Mouse (Mus musculus): ENCODE measurements around the gene Osbpl10. TPM values are rescaled to one million over a fixed set of nuclear protein-coding genes. Genes with fewer than 3 reads are reported as not detected.

The Osbpl10 gene
- 1.4 and 1.5 TPM in 2 replicates for polyA plus RNA-seq (2015; fragmentation: Nextera tagmentation; extraction: Ambion mirVana)

DNA sequence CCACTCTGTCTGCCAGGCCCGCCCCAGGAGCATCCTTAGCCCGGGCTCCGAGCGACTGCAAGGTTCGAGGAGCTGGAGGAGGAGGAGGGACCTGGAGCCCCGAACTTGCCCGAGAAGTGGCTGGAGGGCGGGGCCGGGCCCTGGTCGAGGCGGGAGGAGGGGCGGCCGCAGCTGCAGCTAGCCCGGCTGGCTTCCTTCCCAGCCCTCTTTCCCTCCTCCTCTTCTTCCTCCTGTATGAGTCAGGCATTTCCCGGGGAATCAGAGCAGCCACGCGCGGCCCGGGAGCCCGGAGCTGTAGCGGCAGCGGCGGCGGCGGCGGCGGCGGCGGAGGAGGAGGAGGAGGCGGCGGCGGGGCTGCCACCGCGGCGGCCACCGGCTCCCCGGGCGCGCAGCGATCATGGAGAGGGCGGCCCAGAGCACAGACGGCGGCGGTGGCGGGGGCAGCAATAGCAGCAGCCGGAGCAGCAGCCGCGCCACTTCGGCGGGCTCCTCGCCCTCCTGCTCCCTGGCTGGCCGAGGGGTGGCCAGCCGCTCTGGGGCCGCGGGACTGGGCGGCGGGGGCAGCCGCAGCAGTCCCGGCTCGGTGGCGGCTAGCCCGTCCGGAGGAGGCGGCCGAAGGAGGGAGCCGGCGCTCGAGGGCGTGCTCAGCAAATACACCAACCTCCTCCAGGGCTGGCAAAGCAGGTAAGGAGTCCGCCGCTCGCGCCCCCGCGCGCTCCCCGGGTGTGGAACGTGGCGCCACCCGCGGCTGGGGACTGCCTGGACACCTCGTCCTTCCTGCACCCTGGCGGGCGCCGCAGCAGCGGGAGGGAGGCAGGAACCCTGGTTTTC, at the start of gene Osbpl10:
TSS of gene Osbpl10 (plus strand) at position 289 of the 831 bp plus-strand sequence.
- ATAC-seq (ENCODE audit: extremely low read depth, insufficient number of reproducible peaks, low FRiP score, low TSS enrichment) = peak; percentile 47; the same call in 1 of the 2 replicates
- Histone ChIP-seq H3K4me2 (peak within 1 kb of the TSS; percentile 96), H3K4me3 (peak within 1 kb of the TSS; percentile 76), H3K9me3 (no peaks in the 10 kb centered on the region), H3K9ac (peak within 1 kb of the TSS; percentile 88), H3K27ac (replicated peaks) (peak within 1 kb of the TSS; percentile 81), H3K36me3 (no peaks in the 10 kb centered on the region), H3K27me3 (replicated peaks) (0 out of 2 replicates have a peak, but pooled peaks cover 10% of the 10 kb centered on the region), H3K4me1 (peaks cover 25% of the 10 kb centered on the region)
- WGBS = 1% methylated on average over 62 of the region's 86 CpGs

GRCm38 (mm10) chr9:114930464-114931090, 47.8 kb upstream of the Osbpl10 start:
- no peak overlapping the region for H3K9ac ChIP-seq
- ATAC-seq (ENCODE audit: extremely low read depth, insufficient number of reproducible peaks, low FRiP score, low TSS enrichment) = no peak
- H3K36me3 ChIP-seq = no peaks in the 10 kb centered on the region
- H3K4me2 ChIP-seq = no peak overlapping the region
- H3K27ac ChIP-seq (replicated peaks) = no peak overlapping the region
- 85% methylated on average over 9 of the region's 9 CpGs for WGBS
- H3K4me3 ChIP-seq = no peak overlapping the region
- H3K9me3 ChIP-seq = no peaks in the 10 kb centered on the region
- no peaks in the 10 kb centered on the region for H3K27me3 ChIP-seq (replicated peaks)
- peaks cover 18% of the 10 kb centered on the region for H3K4me1 ChIP-seq

- Histone ChIP-seq H3K9ac (peak overlapping the region; percentile 88), H3K27ac (replicated peaks) (no peak overlapping the region), H3K4me3 (peak overlapping the region; percentile 88), H3K9me3 (no peaks in the 10 kb centered on the region), H3K36me3 (no peaks in the 10 kb centered on the region), H3K4me1 (peaks cover 18% of the 10 kb centered on the region), H3K4me2 (peak overlapping the region; percentile 99), H3K27me3 (replicated peaks) (no peaks in the 10 kb centered on the region)
- WGBS = 22% methylated on average over 13 of the region's 13 CpGs
- no peak for ATAC-seq (ENCODE audit: extremely low read depth, insufficient number of reproducible peaks, low FRiP score, low TSS enrichment)
Measured at GRCm38 (mm10) chr9:114932607-114933006, 45.8 kb upstream of the Osbpl10 start.

DNA sequence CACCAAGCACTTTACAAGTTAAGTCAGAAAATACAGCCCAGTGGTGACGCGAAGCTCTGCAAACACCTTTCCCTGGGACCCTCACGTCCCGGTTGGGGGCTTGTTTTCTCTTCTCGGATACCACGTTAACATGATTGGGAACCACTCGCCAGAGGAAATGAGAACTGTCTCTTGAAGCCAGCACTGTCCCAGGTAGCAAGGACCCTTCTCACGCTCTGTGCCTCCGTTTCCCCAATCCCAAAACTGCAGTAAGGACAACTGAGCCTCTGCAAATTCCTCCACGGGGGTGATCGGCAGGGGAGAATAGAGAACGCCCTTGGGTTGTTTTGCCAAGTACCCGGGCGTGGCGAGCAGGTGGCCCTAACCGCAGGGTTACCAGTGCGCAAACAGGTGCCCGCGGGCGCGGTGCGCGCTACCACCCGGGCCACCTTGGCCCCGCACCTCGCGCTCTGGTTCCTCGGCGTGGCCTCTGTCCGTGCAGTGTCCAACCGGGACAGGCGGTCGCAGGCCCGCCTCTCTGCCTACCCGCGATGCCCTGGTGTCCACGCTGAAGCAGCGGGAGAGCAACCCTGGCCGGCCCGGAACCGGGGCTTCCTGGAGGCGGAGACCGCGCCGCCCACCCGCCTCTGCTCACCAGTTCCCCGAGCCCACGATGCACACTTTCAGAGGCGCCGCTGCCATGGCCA, 45.2 kb upstream of the Osbpl10 start:
- Histone ChIP-seq H3K36me3 (no peaks in the 10 kb centered on the region), H3K9ac (peak overlapping the region; percentile 88), H3K4me3 (peak overlapping the region; percentile 88), H3K4me2 (peak overlapping the region; percentile 99), H3K4me1 (peaks cover 18% of the 10 kb centered on the region), H3K27ac (replicated peaks) (peak overlapping the region; percentile 85), H3K9me3 (no peaks in the 10 kb centered on the region), H3K27me3 (replicated peaks) (no peaks in the 10 kb centered on the region)
- no peak for ATAC-seq (ENCODE audit: extremely low read depth, insufficient number of reproducible peaks, low FRiP score, low TSS enrichment)
- WGBS = under 1% methylated on average over 50 of the region's 50 CpGs

- H3K9ac ChIP-seq = peak within 1 kb of the TSS; percentile 88
- H3K9me3 ChIP-seq = no peaks in the 10 kb centered on the region
- H3K27me3 ChIP-seq (replicated peaks) = no peaks in the 10 kb centered on the region
- H3K4me3 ChIP-seq = peak within 1 kb of the TSS; percentile 88
- H3K36me3 ChIP-seq = no peaks in the 10 kb centered on the region
- H3K4me1 ChIP-seq = peaks cover 18% of the 10 kb centered on the region
- peak within 1 kb of the TSS; percentile 85 for H3K27ac ChIP-seq (replicated peaks)
- peak; percentile 92 for ATAC-seq (ENCODE audit: extremely low read depth, insufficient number of reproducible peaks, low FRiP score, low TSS enrichment)
- 1% methylated on average over 30 of the region's 30 CpGs for WGBS
- peak within 1 kb of the TSS; percentile 99 for H3K4me2 ChIP-seq
Measured at GRCm38 (mm10) chr9:114933723-114934171, 44.6 kb upstream of the Osbpl10 start, which contains the start of gene Gpd1l. TSS of gene Gpd1l (minus strand) at chr9:114933987.

- H3K4me3 ChIP-seq = peak overlapping the region; percentile 88
- no peaks in the 10 kb centered on the region for H3K27me3 ChIP-seq (replicated peaks)
- peaks cover 18% of the 10 kb centered on the region for H3K4me1 ChIP-seq
- no peak for ATAC-seq (ENCODE audit: extremely low read depth, insufficient number of reproducible peaks, low FRiP score, low TSS enrichment)
- H3K27ac ChIP-seq (replicated peaks) = no peak overlapping the region
- WGBS = 59% methylated on average over 11 of the region's 11 CpGs
- H3K9me3 ChIP-seq = no peaks in the 10 kb centered on the region
- H3K4me2 ChIP-seq = peak overlapping the region; percentile 99
- no peak overlapping the region for H3K9ac ChIP-seq
- H3K36me3 ChIP-seq = no peaks in the 10 kb centered on the region
Measured at GRCm38 (mm10) chr9:114934231-114934630, 44.1 kb upstream of the Osbpl10 start.

DNA sequence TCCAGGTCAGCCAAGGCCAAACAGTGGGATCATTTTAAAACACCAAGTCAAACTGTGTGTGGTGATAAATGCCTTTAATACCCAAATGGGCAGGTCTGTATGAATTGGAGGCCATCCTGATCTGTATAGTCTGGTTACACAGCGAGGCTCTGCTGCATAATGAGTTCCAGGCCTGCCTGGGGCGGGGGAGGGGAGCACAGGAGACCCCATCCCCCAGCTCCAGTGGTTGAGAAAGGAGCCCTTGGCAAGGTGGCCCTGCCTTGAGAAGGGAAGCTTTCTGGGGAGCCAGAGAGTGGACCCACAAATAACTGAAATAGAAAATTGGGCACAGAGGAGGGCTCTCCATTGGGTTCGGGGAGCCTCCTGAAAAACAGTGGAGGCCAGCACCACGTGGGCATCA, 43.0 kb upstream of the Osbpl10 start:
- no peaks in the 10 kb centered on the region for H3K9me3 ChIP-seq
- 79% methylated on average over 4 of the region's 4 CpGs for WGBS
- H3K27ac ChIP-seq (replicated peaks) = no peak overlapping the region
- H3K36me3 ChIP-seq = no peaks in the 10 kb centered on the region
- H3K9ac ChIP-seq = no peak overlapping the region
- no peak overlapping the region for H3K4me3 ChIP-seq
- H3K4me1 ChIP-seq = peaks cover 18% of the 10 kb centered on the region
- no peak overlapping the region for H3K4me2 ChIP-seq
- no peak for ATAC-seq (ENCODE audit: extremely low read depth, insufficient number of reproducible peaks, low FRiP score, low TSS enrichment)
- no peaks in the 10 kb centered on the region for H3K27me3 ChIP-seq (replicated peaks)

DNA sequence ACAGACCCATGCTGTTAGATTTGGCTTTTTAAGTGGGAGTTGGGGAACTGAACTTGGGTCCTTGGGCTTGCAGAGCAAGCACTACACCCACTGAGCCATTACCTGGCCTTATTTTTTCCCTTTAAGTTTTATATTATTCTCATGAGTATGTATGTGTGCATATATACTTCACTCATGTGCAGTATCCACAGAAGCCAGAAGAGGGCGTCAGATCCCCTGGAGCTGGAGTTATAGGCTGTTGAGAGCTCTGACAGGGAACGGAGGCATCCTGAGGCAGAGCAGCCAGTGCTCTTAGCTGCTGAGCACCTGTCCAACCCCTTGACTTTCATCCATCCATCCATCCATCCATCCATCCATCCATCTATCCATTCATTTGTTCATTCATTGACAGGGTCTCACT, 41.7 kb upstream of the Osbpl10 start:
- WGBS = 65% methylated on average over 2 of the region's 2 CpGs
- Histone ChIP-seq H3K27ac (replicated peaks) (no peak overlapping the region), H3K4me3 (no peak overlapping the region), H3K27me3 (replicated peaks) (no peaks in the 10 kb centered on the region), H3K4me2 (no peak overlapping the region), H3K9me3 (no peaks in the 10 kb centered on the region), H3K4me1 (peaks cover 18% of the 10 kb centered on the region), H3K9ac (no peak overlapping the region), H3K36me3 (no peaks in the 10 kb centered on the region)
- no peak for ATAC-seq (ENCODE audit: extremely low read depth, insufficient number of reproducible peaks, low FRiP score, low TSS enrichment)

- ATAC-seq (ENCODE audit: extremely low read depth, insufficient number of reproducible peaks, low FRiP score, low TSS enrichment) = no peak
- Histone ChIP-seq H3K9me3 (0 out of 2 replicates have a peak, but pooled peaks cover 9% of the 10 kb centered on the region), H3K4me1 (peaks cover 13% of the 10 kb centered on the region), H3K4me3 (no peak overlapping the region), H3K27ac (replicated peaks) (no peak overlapping the region), H3K36me3 (no peaks in the 10 kb centered on the region), H3K27me3 (replicated peaks) (no peaks in the 10 kb centered on the region), H3K9ac (no peak overlapping the region), H3K4me2 (no peak overlapping the region)
- 79% methylated on average over 3 of the region's 3 CpGs for WGBS
Measured at GRCm38 (mm10) chr9:114944642-114945041, 33.7 kb upstream of the Osbpl10 start.

DNA sequence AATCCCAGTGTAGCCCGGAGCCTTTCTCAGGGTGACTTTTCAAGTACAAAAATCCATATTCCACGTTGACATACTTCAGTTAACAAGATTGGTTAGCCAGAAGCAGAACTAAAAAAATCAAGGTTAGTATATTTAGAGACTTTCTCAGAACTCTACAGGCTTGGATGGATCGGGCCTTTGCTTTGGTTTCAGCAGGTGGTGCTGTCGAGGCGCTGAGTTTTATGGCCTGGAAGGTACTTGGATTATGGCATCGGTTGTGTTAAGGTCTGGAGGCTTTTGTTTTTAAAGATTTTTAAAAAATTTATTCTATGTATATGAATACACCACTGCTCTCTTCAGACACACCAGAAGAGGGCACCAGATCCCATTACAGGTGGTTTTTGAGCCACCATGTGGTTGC, 32.8 kb upstream of the Osbpl10 start:
- H3K4me2 ChIP-seq = no peak overlapping the region
- no peak overlapping the region for H3K4me3 ChIP-seq
- H3K9me3 ChIP-seq = 0 out of 2 replicates have a peak, but pooled peaks cover 9% of the 10 kb centered on the region
- ATAC-seq (ENCODE audit: extremely low read depth, insufficient number of reproducible peaks, low FRiP score, low TSS enrichment) = no peak
- H3K36me3 ChIP-seq = no peaks in the 10 kb centered on the region
- 74% methylated on average over 6 of the region's 6 CpGs for WGBS
- no peak overlapping the region for H3K9ac ChIP-seq
- H3K27me3 ChIP-seq (replicated peaks) = no peaks in the 10 kb centered on the region
- H3K27ac ChIP-seq (replicated peaks) = no peak overlapping the region
- H3K4me1 ChIP-seq = peaks cover 18% of the 10 kb centered on the region

- Histone ChIP-seq H3K4me3 (no peak overlapping the region), H3K4me1 (peaks cover 18% of the 10 kb centered on the region), H3K9me3 (no peaks in the 10 kb centered on the region), H3K9ac (no peak overlapping the region), H3K27ac (replicated peaks) (peak overlapping the region; percentile 67), H3K36me3 (no peaks in the 10 kb centered on the region), H3K27me3 (replicated peaks) (no peaks in the 10 kb centered on the region), H3K4me2 (peak overlapping the region; percentile 18; the same call in 1 of the 2 replicates)
- no peak; the same call in 1 of the 2 replicates for ATAC-seq (ENCODE audit: extremely low read depth, insufficient number of reproducible peaks, low FRiP score, low TSS enrichment)
- WGBS = 47% methylated on average over 5 of the region's 5 CpGs
Measured at GRCm38 (mm10) chr9:114948395-114948794, 30.0 kb upstream of the Osbpl10 start.

All from heart, embryonic 13.5 days (tissue).